Mouse (Mus musculus) ES-E14 (cell line): ENCODE data around the gene Gm28047.

Experiments
- CHD2 ChIP-seq: IDR thresholded peaks from 2 replicates; pipeline ENCODE4 v1.6.1; 2014; ENCODE audit warnings: mild to moderate bottlenecking, low read depth, low read length, inconsistent platforms
- HCFC1 ChIP-seq: IDR thresholded peaks from 2 replicates; pipeline ENCODE4 v1.6.1; 2012; ENCODE audit warnings: low read length, inconsistent platforms, borderline replicate concordance; ENCODE audit not compliant: insufficient read depth
- MAFK ChIP-seq: IDR thresholded peaks from 2 replicates; pipeline ENCODE4 v1.6.1; 2014; ENCODE audit warnings: mild to moderate bottlenecking, low read depth, low read length, inconsistent platforms; ENCODE audit not compliant: insufficient read depth
- ZC3H11A ChIP-seq: IDR thresholded peaks from 2 replicates; pipeline ENCODE4 v1.6.1; 2012; ENCODE audit warnings: low read depth, mild to moderate bottlenecking, inconsistent platforms, low read length, borderline replicate concordance
- ZNF384 ChIP-seq: IDR thresholded peaks from 2 replicates; pipeline ENCODE4 v1.6.1; 2012; ENCODE audit warnings: low read depth, low read length, inconsistent platforms

GRCm38 (mm10) chr15:102498322-102498721 lies 126.5 kb downstream of the Gm28047 start:
- TF ChIP-seq CHD2 (no peak), HCFC1 (no peak), MAFK (no peak), ZNF384 (no peak), ZC3H11A (no peak)
